Mouse (Mus musculus): ENCODE data around the gene Arhgap19.
"Not testable (repeated sequence)": the region's sequence is repeated elsewhere in the genome, so short reads cannot be mapped to it uniquely, and the experiment has no call there.

Arhgap19 gene

DNA sequence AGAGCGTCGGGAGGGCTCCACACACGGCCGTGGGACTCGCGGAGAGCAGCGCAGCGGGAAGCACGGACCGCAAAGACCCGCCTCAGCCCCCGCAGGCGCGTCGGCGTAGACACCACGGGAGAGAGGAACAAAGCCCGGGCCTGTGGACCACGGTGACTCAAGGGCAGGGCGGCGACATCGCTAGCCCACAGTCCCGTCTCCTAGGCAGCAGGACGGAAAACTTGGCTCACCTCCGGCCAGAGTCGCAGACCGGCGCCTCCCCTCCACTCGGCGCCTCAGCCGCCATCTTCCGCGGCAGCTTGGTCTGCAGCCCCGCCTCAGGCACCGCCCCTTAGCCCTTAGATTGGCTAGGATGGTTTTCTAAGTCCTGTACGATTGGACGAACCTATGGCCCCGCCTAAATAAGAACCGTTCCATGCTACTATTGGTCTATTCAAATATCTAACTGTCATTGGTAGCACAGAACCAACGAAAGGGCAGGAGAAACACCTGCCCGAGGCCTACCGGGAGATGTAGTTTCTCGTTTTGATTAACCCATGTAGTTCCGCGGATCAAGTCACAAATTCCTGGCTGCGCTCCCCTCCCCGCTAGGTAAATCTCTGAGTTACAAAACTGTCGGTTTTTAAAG, at the start of gene Arhgap19:
Gene Arhgap19 (minus strand): TSS at position 306 of the 628 bp plus-strand sequence.
- DNase-seq (ENCODE audit: extremely low spot score, low read depth, low spot score) = peak; percentile 87

DNA sequence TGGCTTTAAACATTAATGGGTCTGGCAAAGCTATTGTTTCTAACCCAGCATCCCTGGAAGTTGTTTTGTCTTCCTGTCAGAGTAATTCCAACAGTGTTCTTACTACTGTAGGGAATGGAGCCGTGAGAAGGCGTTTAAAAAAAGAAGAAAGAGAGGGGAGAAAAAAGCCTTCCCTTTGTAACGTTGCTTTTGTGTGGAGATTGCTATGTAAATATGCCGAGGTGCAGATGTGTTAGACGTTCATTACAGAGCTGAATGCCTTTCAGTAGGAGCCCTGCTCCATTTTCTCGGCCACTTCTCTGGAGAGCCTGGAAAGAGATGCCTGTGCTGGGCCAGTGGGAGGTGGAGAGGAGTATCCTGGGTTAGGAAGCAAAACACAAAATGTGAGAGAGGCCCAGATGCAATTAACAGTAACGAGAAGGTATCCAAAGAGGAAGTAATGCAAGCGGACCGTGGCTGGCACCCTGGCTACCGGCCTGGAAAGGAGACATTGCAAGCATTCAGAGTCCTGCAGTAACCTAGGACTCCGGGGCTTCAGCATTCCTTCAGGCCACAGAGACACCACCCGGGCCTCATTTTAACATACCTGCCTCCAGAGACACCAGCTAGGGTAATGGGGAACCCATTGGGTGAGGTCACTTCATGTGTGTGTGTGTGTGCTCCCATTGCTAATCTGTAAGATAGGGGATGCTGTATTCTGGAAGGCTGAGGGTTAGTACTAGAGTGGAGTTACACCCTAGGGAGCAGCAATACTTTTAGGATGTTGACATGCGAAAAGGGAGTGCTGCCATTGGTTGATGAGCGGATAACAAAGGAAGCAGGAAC, 49.1 kb upstream of the Arhgap19 start:
- no peak for DNase-seq (ENCODE audit: extremely low spot score, low read depth, low spot score)

- DNase-seq (ENCODE audit: extremely low spot score, low read depth, low spot score) = no peak
These were observed 48.3 kb upstream of the Arhgap19 start for GRCm38 (mm10) chr19:41850021-41850718.

DNA sequence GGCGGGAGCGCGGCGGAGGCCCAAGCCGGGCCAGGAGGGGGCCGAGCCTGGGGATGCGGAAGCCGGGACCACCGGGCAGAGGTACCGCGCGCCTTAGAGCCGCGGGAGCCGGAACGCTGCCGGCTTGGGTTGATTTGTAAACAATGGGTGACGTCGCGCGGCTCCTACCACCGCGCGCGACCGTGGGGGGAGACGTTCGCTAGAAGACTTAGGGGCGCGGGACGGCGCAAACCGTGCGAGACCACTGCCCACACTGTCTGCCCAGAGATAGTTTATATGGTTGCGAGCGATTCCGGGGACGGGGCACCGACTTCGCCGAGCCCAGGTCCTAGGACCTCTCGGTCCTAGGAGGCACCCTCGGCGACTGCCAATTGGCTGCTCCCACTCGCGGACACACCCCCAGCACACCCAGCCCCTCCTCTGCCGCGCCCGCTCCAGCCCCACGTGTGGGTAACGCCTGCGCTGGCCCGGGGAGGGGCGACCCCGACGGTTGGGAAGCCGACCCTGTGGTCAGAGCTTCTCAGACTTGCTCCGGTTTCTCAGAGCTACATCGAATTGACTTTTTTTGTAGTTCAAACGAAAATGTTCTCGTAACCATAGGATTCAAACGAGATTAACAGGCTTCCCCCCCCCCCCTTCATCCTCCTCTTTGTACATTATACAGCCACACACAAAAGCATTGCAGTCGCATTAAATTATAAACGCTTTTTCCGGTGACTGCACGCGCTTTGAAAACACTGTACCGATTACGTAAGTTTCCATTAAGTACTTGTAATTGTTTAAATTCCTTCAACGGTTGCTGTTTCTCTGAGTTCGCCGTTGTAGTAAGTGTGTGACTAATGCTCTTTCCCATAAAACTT, 46.4 kb upstream of the Arhgap19 start, which contains the start of gene Frat2:
Gene Frat2 (minus strand): TSS at position 141 of the 860 bp plus-strand sequence.
- peak; percentile 69 for DNase-seq (ENCODE audit: extremely low spot score, low read depth, low spot score)

- DNase-seq (ENCODE audit: extremely low spot score, low read depth, low spot score) = not testable (repeated sequence)
These were observed 45.8 kb upstream of the Arhgap19 start for GRCm38 (mm10) chr19:41847614-41847991.

GRCm38 (mm10) chr19:41847091-41847581, 45.3 kb upstream of the Arhgap19 start:
- no peak for DNase-seq (ENCODE audit: extremely low spot score, low read depth, low spot score)

- no peak for DNase-seq (ENCODE audit: extremely low spot score, low read depth, low spot score)
These were observed 44.7 kb upstream of the Arhgap19 start for GRCm38 (mm10) chr19:41846366-41847090.

DNA sequence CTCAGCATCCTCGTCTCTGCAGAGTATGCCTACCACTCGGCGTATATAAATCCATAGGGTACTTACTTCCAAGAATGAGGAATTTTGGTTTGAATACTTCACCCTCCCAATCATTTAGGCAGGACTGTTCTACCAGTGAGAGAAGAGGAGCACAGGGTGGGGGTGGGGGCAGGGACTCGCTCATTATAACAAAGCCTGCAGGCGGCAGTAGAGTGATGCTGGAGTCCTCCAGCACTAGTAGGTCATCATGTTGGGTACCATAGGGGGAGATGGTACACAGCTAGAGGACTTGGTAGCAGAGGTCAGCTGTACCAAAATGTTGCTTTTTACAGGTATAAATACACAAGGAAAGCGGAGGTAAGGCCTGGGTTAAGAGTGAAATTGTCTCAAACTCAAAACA, 42.5 kb upstream of the Arhgap19 start:
- DNase-seq (ENCODE audit: extremely low spot score, low read depth, low spot score) = no peak

- no peak for DNase-seq (ENCODE audit: extremely low spot score, low read depth, low spot score)
These were observed 40.9 kb upstream of the Arhgap19 start for GRCm38 (mm10) chr19:41842706-41843105.

DNA sequence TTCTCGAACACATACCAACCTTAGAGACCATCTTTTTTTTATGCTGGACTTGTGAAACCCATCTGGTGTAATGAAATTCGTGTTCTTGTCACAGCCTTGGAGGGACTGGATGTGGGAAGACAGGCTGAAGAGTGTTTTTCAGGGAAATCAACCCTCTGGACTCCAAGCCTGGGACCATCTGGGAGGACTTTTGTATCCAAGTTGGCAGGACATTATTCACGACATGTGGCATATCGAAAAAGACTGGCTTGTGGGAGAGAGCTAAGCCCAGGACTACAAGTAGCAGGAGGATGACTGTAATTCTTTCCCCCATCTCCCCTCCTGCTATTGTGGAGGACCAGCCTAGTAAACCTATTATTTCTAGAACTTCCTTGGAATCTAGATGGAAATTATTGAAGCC, 40.3 kb upstream of the Arhgap19 start:
- DNase-seq (ENCODE audit: extremely low spot score, low read depth, low spot score) = no peak

DNA sequence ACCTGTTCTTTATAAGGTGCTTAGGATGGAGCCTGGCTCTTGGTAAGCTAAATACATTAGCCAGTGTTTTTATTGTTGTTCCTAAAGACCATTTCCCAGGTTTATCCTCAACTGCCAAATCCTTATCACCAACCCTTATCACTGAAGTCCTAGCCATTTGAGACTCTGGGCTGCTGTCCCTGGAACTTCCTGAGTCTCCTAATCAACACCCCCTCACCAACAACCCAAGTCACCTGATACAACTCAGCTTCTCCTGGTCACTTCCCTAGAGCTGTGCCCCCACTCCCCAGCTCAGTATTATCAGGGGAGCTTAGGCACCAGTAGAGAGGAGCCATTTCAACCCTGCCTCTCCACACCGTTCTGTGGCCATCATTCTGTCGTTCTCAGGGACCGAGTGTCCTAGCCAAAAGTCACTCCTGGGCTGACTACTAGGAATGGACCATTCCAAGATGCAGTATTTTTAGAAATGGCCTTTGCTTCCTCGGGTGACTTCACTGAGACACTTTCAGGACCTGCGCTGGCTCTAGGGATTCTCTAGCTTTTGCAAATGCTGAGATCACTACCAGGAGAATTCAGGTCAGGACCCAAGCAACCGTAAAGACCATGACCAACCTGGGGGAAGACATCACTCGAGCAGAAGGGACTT, 39.4 kb upstream of the Arhgap19 start:
- no peak for DNase-seq (ENCODE audit: extremely low spot score, low read depth, low spot score)

DNA sequence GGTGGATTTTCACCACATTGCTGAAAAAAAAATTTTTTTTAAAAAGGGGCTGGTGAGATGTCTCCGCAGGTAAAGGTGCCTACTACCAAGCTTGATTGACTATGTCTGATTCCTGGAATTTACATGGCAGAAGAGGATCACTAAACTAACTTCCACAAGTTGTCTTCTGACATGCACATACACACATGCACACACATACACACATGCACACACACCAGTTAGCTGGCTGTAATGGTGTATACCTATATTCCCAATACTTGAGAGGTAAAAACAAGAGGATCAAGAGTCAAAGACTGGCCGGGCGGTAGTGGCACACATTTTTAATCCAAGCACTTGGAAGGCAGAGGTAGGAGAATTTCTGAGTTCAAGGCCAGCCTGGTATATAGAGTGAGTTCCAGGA, 37.8 kb upstream of the Arhgap19 start:
- no peak for DNase-seq (ENCODE audit: extremely low spot score, low read depth, low spot score)

DNA sequence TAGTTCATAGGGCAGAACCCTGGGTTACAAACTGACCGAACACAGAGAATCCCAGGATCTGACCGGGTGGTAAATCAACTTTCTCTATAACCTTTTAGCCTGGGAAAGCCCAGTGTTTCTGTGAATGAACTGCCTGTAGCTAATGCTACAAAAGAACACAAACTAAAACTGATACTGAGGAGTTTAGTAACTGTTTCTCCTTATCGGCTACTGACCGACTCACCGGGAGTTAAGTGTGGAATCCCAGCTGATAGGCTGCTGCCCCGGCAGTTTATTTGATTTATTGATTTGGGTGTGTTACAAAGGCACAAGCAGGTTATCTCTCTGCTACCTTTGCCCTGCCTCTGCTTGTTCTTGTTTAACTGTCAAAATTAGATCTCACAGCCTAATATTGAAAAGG, 37.0 kb upstream of the Arhgap19 start:
- no peak for DNase-seq (ENCODE audit: extremely low spot score, low read depth, low spot score)

GRCm38 (mm10) chr19:41837917-41838261, 36.0 kb upstream of the Arhgap19 start:
- no peak for DNase-seq (ENCODE audit: extremely low spot score, low read depth, low spot score)

DNA sequence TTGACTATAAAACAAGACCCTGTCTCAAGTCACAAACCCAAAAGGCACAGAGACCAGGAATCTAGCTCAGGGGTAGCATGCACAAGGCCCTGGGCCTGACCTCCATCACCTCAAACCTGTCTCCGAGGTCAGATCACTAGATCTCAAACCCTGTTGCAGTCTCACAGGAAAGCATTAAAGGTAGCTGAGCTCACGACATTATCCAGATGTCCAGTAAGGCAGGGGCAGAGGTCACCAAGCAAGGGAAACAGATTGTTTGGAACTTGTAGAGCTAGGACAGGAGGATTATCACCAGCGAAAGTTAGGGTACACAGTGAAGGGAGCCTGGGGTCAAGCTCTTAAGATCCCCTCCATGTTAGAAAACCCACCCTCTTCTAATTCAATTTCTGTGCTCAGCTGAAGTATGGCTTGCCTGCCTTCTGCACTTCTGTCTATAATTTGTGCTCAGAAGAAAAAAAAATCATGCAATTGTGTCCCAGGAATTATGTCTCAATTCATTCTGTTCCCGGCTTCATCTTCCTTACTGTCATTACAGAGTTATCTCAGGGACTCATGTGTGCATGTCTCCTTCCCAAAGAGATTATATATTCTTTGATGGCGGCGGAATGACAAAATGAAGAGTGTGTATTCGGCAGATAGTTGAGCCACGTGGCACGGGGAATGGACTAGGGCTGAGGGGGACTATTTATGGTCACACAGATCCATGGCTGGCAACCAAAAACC, 35.5 kb upstream of the Arhgap19 start:
- no peak for DNase-seq (ENCODE audit: extremely low spot score, low read depth, low spot score)

GRCm38 (mm10) chr19:41836719-41837118, 34.9 kb upstream of the Arhgap19 start:
- no peak for DNase-seq (ENCODE audit: extremely low spot score, low read depth, low spot score)

DNA sequence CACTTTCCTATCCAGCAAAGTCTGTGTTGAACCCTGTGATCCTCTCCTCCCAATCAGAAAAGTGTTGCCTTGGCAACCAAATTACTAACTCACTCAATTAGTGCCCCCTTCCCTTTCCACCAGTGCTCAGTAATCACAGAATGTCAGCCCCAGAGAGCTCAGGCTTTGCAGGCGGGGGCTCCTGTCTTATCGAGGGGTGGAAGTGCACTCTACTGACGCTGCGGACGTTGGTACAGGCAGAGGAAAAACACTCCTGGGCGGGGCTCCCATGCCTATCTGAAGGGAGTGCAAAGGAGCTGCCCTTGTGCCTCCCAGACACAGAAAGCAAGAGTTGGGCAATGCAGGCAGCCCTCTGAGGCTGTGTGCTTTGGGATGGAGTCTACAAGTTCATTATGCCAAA, 34.0 kb upstream of the Arhgap19 start:
- DNase-seq (ENCODE audit: extremely low spot score, low read depth, low spot score) = no peak

- DNase-seq (ENCODE audit: extremely low spot score, low read depth, low spot score) = no peak
These were observed 33.6 kb upstream of the Arhgap19 start for GRCm38 (mm10) chr19:41835407-41835806.

Measured in hindlimb bud, embryonic 11.5 days (tissue).